Mouse (Mus musculus) MEL (cell line): ENCODE data around the gene Cab39l. TPM values are rescaled to one million over a fixed set of nuclear protein-coding genes. Genes with fewer than 3 reads are reported as not detected.

Source experiments
- DNase-seq: peaks from one replicate; pipeline ENCODE4 v3.0.0; 2011; ENCODE audit warnings: low read depth, low spot score
- H3K27ac ChIP-seq: 2 replicates; pipeline ENCODE4 v1.5.1; 2012; ENCODE audit warnings: low read depth, mild to moderate bottlenecking, control low read depth, low read length, moderate library complexity; ENCODE audit not compliant: control insufficient read depth
- H3K27me3 ChIP-seq, 2 experiments: fragments of 150-350 bp in 1 of 2; sonication (generic) in 1 of 2; 2 replicates each; pipeline ENCODE4 v1.6.1; 2012; ENCODE audit warnings: low read length in 2 of 2, mild to moderate bottlenecking in 2 of 2, improper control_type of control experiment in 1 of 2, moderate library complexity in 1 of 2; ENCODE audit not compliant: insufficient read depth in 2 of 2, control insufficient read depth in 1 of 2
- H3K36me3 ChIP-seq, 2 experiments: 2 replicates each; pipeline ENCODE4 v1.6.1; 2012 to 2014; ENCODE audit warnings: low read length in 2 of 2, improper control_type of control experiment in 1 of 2, inconsistent platforms in 1 of 2, mild to moderate bottlenecking in 1 of 2; ENCODE audit not compliant: insufficient read depth in 2 of 2, control insufficient read depth in 1 of 2
- H3K4me1 ChIP-seq, 2 experiments: fragments of 150-350 bp in 1 of 2; sonication (generic) in 1 of 2; 2 replicates each; pipeline ENCODE4 v1.6.1; 2012; ENCODE audit warnings: low read length in 2 of 2, improper control_type of control experiment in 1 of 2, mild to moderate bottlenecking in 1 of 2; ENCODE audit not compliant: insufficient read depth in 2 of 2, control insufficient read depth in 1 of 2
- H3K4me3 ChIP-seq, 2 experiments: fragments of 150-350 bp in 1 of 2; sonication (generic) in 1 of 2; 2 replicates each; pipeline ENCODE4 v1.5.1; 2012; ENCODE audit warnings: low read depth in 2 of 2, low read length in 2 of 2, mild to moderate bottlenecking in 2 of 2, moderate library complexity in 2 of 2, control low read depth in 1 of 2, improper control_type of control experiment in 1 of 2; ENCODE audit not compliant: control insufficient read depth in 1 of 2, insufficient read depth in 1 of 2
- H3K79me2 ChIP-seq: 2 replicates; pipeline ENCODE4 v1.6.1; 2012; ENCODE audit warnings: mild to moderate bottlenecking, low read length, moderate library complexity; ENCODE audit not compliant: control insufficient read depth, poor library complexity, insufficient read depth
- H3K9ac ChIP-seq: 2 replicates; pipeline ENCODE4 v1.6.1; 2012; ENCODE audit warnings: low read depth, mild to moderate bottlenecking, control low read depth, low read length, moderate library complexity; ENCODE audit not compliant: control insufficient read depth, poor library complexity, severe bottlenecking
- H3K9me3 ChIP-seq: fragments of 150-350 bp; sonication (generic); replicated peaks from 2 replicates; pipeline ENCODE4 v1.6.1; 2012; ENCODE audit warnings: mild to moderate bottlenecking, low read length, improper control_type of control experiment, moderate library complexity; ENCODE audit not compliant: insufficient read depth
- BHLHE40 ChIP-seq: IDR thresholded peaks from 2 replicates; pipeline ENCODE4 v1.6.1; 2012; ENCODE audit warnings: low read depth, mild to moderate bottlenecking, inconsistent platforms, low read length, improper control_type of control experiment, borderline replicate concordance
- CHD1 ChIP-seq: IDR thresholded peaks from 2 replicates; pipeline ENCODE4 v1.6.1; 2012; ENCODE audit warnings: low read depth, mild to moderate bottlenecking, inconsistent platforms, low read length, improper control_type of control experiment
- CTCF ChIP-seq, 3 experiments: IDR thresholded peaks in 2 of 3; conservative IDR thresholded peaks in 1 of 3; 2 replicates each; pipeline ENCODE4 v1.5.1; 2011 to 2012; ENCODE audit warnings: low read length in 3 of 3, low read depth in 2 of 3, mild to moderate bottlenecking in 2 of 3, improper control_type of control experiment in 1 of 3, inconsistent platforms in 1 of 3, mixed read lengths in 1 of 3, moderate library complexity in 1 of 3; ENCODE audit not compliant: control insufficient read depth in 1 of 3, insufficient read depth in 1 of 3, poor library complexity in 1 of 3, severe bottlenecking in 1 of 3
- EP300 ChIP-seq, 2 experiments: IDR thresholded peaks; 2 replicates each; pipeline ENCODE4 v1.6.1; 2011; ENCODE audit warnings: improper control_type of control experiment in 2 of 2, low read length in 2 of 2, low read depth in 1 of 2, mild to moderate bottlenecking in 1 of 2
- ETS1 ChIP-seq: IDR thresholded peaks from 2 replicates; pipeline ENCODE4 v1.6.1; 2012; ENCODE audit warnings: low read depth, mild to moderate bottlenecking, inconsistent platforms, low read length, improper control_type of control experiment, moderate library complexity
- GABPA ChIP-seq: IDR thresholded peaks from 2 replicates; pipeline ENCODE4 v1.6.1; 2012; ENCODE audit warnings: low read depth, mild to moderate bottlenecking, inconsistent platforms, low read length, improper control_type of control experiment, moderate library complexity
- GATA1 ChIP-seq: IDR thresholded peaks from 2 replicates; pipeline ENCODE4 v1.6.1; 2011; ENCODE audit warnings: low read depth, low read length, improper control_type of control experiment
- HCFC1 ChIP-seq: IDR thresholded peaks from 2 replicates; pipeline ENCODE4 v1.6.1; 2012; ENCODE audit warnings: low read depth, mild to moderate bottlenecking, inconsistent platforms, low read length, improper control_type of control experiment, moderate library complexity
- KAT2A ChIP-seq: conservative IDR thresholded peaks from 2 replicates; pipeline ENCODE4 v1.6.1; 2012; ENCODE audit warnings: low read depth, low read length, improper control_type of control experiment, inconsistent platforms
- MXI1 ChIP-seq: IDR thresholded peaks from 2 replicates; pipeline ENCODE4 v1.6.1; 2011; ENCODE audit warnings: mild to moderate bottlenecking, low read depth, low read length, improper control_type of control experiment
- NELFE ChIP-seq: IDR thresholded peaks from 2 replicates; pipeline ENCODE4 v1.6.1; 2011; ENCODE audit warnings: low read depth, low read length, improper control_type of control experiment
- NRF1 ChIP-seq: IDR thresholded peaks from 2 replicates; pipeline ENCODE4 v1.6.1; 2014; ENCODE audit warnings: low read depth, mild to moderate bottlenecking, inconsistent platforms, low read length, improper control_type of control experiment, moderate library complexity; ENCODE audit not compliant: poor library complexity, insufficient read depth, severe bottlenecking
- POLR2A ChIP-seq, 2 experiments: IDR thresholded peaks; 2 replicates each; pipeline ENCODE4 v1.6.1; 2011 to 2012; ENCODE audit warnings: low read length in 2 of 2, mild to moderate bottlenecking in 2 of 2, control low read depth in 1 of 2, improper control_type of control experiment in 1 of 2, low read depth in 1 of 2, moderate library complexity in 1 of 2; ENCODE audit not compliant: control insufficient read depth in 1 of 2, insufficient read depth in 1 of 2, poor library complexity in 1 of 2
- SIN3A ChIP-seq: IDR thresholded peaks from 2 replicates; pipeline ENCODE4 v1.6.1; 2012; ENCODE audit warnings: low read length, improper control_type of control experiment, inconsistent platforms
- TCF12 ChIP-seq: IDR thresholded peaks from 2 replicates; pipeline ENCODE4 v1.6.1; 2014; ENCODE audit warnings: low read depth, mild to moderate bottlenecking, inconsistent platforms, low read length, improper control_type of control experiment, moderate library complexity
- UBTF ChIP-seq: IDR thresholded peaks from 2 replicates; pipeline ENCODE4 v1.6.1; 2012; ENCODE audit warnings: low read depth, mild to moderate bottlenecking, inconsistent platforms, low read length, improper control_type of control experiment, moderate library complexity, borderline replicate concordance; ENCODE audit not compliant: insufficient read depth
- USF2 ChIP-seq, 2 experiments: IDR thresholded peaks; 2 replicates each; pipeline ENCODE4 v1.6.1; 2011 to 2012; ENCODE audit warnings: improper control_type of control experiment in 2 of 2, low read length in 2 of 2, borderline replicate concordance in 1 of 2, inconsistent platforms in 1 of 2, low read depth in 1 of 2, mild to moderate bottlenecking in 1 of 2; ENCODE audit not compliant: insufficient read depth in 1 of 2
- ZC3H11A ChIP-seq: IDR thresholded peaks from 2 replicates; pipeline ENCODE4 v1.6.1; 2012; ENCODE audit warnings: low read depth, mild to moderate bottlenecking, inconsistent platforms, low read length, improper control_type of control experiment
- ZNF384 ChIP-seq: IDR thresholded peaks from 2 replicates; pipeline ENCODE4 v1.6.1; 2012; ENCODE audit warnings: low read depth, mild to moderate bottlenecking, inconsistent platforms, low read length, improper control_type of control experiment
- polyA plus RNA-seq, 2 experiments: library from polyadenylated mRNA; stranded (reverse) in 1 of 2; unstranded in 1 of 2; fragments of >175 nt in 1 of 2; fragments of >200 nt in 1 of 2; gene quantifications; 2 replicates each; pipeline versions ENCODE4 v1.2.1 to v1.2.4; 2012; ENCODE audit warnings: low replicate concordance in 2 of 2, low read depth in 1 of 2; ENCODE audit not compliant: insufficient read length in 2 of 2, insufficient read depth in 1 of 2, missing spikeins in 1 of 2
- total RNA-seq: library from RNA; depleted of rRNA; stranded (reverse); fragments of 300-350 nt; gene quantifications from 2 replicates; pipeline ENCODE4 v1.2.3, GENCODE M21; 2012

Gene Cab39l
- total and polyA plus RNA-seq, 3 experiments, result 24.2 to 34.0 TPM; not detected in 1

DNA sequence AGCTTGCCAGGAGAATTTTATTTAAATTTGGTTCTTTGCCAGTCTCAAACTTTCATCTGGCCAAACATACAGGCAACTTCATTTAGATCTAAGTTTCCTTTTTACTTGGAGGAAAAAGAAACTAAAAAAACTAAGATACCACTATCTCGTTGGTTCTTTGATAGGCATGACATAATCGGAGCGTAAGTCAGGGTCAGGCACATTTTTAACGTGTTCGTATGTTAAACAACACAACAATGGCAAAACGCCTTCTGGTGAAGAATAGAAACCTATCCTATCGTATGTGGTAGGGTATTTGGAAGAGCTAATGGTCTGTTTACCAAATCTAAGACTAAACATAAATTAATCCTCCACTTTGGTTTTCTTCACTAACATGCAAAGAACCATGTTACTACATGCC lies 733 bp upstream of the Cab39l start:
- H3K4me1 ChIP-seq, result peaks cover 11 to 17% of the 10 kb centered on the region in 2 experiments
- peak; percentile 66 for DNase-seq
- peak; percentile 61 for TF ChIP-seq SIN3A
- peak; percentile 27; the same call in 1 of the 2 replicates for TF ChIP-seq GATA1
- TF ChIP-seq KAT2A, result no peak
- no peak for TF ChIP-seq NELFE
- no peak for TF ChIP-seq CTCF (IDR thresholded peaks at IDR 0.05 in 2 of 3, conservative IDR thresholded peaks at IDR 0.05 in 1 of 3; ENCODE audit: control insufficient read depth in 1 of 3, insufficient read depth in 1 of 3, low read depth in 2 of 3, low read length in 3 of 3, poor library complexity in 1 of 3, severe bottlenecking in 1 of 3)
- peak; percentile 24; the same call in 1 of the 2 replicates for TF ChIP-seq ZNF384
- peak; percentile 44; the same call in 1 of the 2 replicates for TF ChIP-seq HCFC1
- TF ChIP-seq ETS1, result peak; percentile 67
- peak; percentile 87 for TF ChIP-seq MXI1
- TF ChIP-seq, all 39 proteins: peak for 6
- no peaks in the 10 kb centered on the region for H3K27me3 ChIP-seq
- peaks cover 28% of the 10 kb centered on the region for H3K79me2 ChIP-seq
- H3K9me3 ChIP-seq, result no peaks in the 10 kb centered on the region
- peak overlapping the region; percentile 79 for H3K27ac ChIP-seq
- H3K36me3 ChIP-seq, result peaks cover 0 to 30% of the 10 kb centered on the region in 2 experiments; a peak in 3 of 4 replicates
- H3K4me3 ChIP-seq, result peak overlapping the region; percentile 85 to 91
- H3K9ac ChIP-seq, result peak overlapping the region; percentile 90

DNA sequence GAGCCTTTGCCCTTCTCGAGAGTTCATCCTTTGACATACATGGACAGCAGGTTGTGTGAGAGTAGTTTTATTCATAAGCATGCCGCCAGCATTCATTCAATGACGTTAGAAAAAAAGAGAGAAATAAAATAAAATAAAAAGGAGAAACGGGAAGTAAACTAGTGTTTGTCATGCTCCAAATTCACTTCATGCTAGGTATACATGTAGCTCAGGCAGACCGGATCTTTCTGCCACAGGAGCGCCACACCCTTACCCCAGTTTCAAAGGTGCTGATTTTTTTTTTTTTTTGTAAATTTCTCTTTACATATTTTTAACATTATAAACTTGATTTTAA lies 667 bp downstream of the Cab39l start:
- Histone ChIP-seq H3K36me3 (peaks cover 0 to 22% of the 10 kb centered on the region in 2 experiments; a peak in 3 of 4 replicates), H3K4me3 (peak overlapping the region; percentile 80 to 87), H3K27ac (peak overlapping the region; percentile 89), H3K9me3 (no peaks in the 10 kb centered on the region), H3K9ac (peak overlapping the region; percentile 94), H3K27me3 (no peaks in the 10 kb centered on the region), H3K4me1 (peaks cover 6 to 12% of the 10 kb centered on the region in 2 experiments), H3K79me2 (peaks cover 24% of the 10 kb centered on the region)
- TF ChIP-seq TCF12, result no peak
- TF ChIP-seq ZNF384, result peak; percentile 71; the same call in 1 of the 2 replicates
- no peak for TF ChIP-seq GABPA
- TF ChIP-seq KAT2A, result no peak
- TF ChIP-seq USF2 (IDR thresholded peaks at IDR 0.05; ENCODE audit: borderline replicate concordance in 1 of 2, insufficient read depth in 1 of 2, low read depth in 1 of 2, low read length in 2 of 2), result no peak
- TF ChIP-seq BHLHE40, result no peak
- TF ChIP-seq NRF1, result no peak
- TF ChIP-seq UBTF, result no peak
- 0 out of 2 replicates have a peak, but pooled peaks have one; percentile 52 for TF ChIP-seq CHD1
- peak; percentile 11 to 22; a peak in 2 of 4 replicates for TF ChIP-seq EP300 (IDR thresholded peaks at IDR 0.05; ENCODE audit: low read depth in 1 of 2, low read length in 2 of 2)
- 0 out of 2 replicates have a peak, but pooled peaks have one; percentile 6 for TF ChIP-seq ETS1
- TF ChIP-seq POLR2A (IDR thresholded peaks at IDR 0.05; ENCODE audit: control insufficient read depth in 1 of 2, insufficient read depth in 1 of 2, low read depth in 1 of 2, low read length in 2 of 2, poor library complexity in 1 of 2), result no peak
- no peak for TF ChIP-seq ZC3H11A
- DNase-seq, result peak; percentile 71
